Mouse (Mus musculus) hindbrain, embryonic 11.5 days (tissue): ENCODE results near the gene Cpox. TPM values are rescaled to one million over a fixed set of nuclear protein-coding genes. Genes with fewer than 3 reads are reported as not detected.
A peak's percentile ranks its signal among the peaks of the same experiment; 100 is the strongest.

ENCODE experiments used
- ATAC-seq: fragments of 200-750 bp; cut with Nextera tagmentation; 2 replicates; pipeline ENCODE4 v1.8.0; 2017; ENCODE audit warnings: mild to moderate bottlenecking, moderate TSS enrichment, moderate library complexity; ENCODE audit not compliant: low FRiP score
- DNase-seq: peaks from one replicate; pipeline ENCODE4 v3.0.0-alpha.2; 2015; ENCODE audit warnings: low spot score
- H3K27ac ChIP-seq: fragments of 300-500 bp; sonication (generic); 2 replicates; pipeline ENCODE4 v1.5.1; 2014; ENCODE audit warnings: mild to moderate bottlenecking, low read depth, low read length
- H3K27me3 ChIP-seq: fragments of 300-500 bp; sonication (generic); 2 replicates; pipeline ENCODE4 v1.6.1; 2014; ENCODE audit warnings: mild to moderate bottlenecking, low read length, moderate library complexity, mixed read lengths; ENCODE audit not compliant: control insufficient read depth, insufficient read depth
- H3K36me3 ChIP-seq: fragments of 300-500 bp; sonication (generic); 2 replicates; pipeline ENCODE4 v1.6.1; 2014; ENCODE audit warnings: mild to moderate bottlenecking, low read length, moderate library complexity, mixed read lengths; ENCODE audit not compliant: control insufficient read depth, insufficient read depth
- H3K4me1 ChIP-seq: fragments of 300-500 bp; sonication (generic); replicated peaks from 2 replicates; pipeline ENCODE4 v1.6.1; 2014; ENCODE audit warnings: low read length, mixed read lengths; ENCODE audit not compliant: control insufficient read depth, insufficient read depth
- H3K4me2 ChIP-seq: fragments of 300-500 bp; sonication (generic); replicated peaks from 2 replicates; pipeline ENCODE4 v1.6.1; 2014; ENCODE audit warnings: mild to moderate bottlenecking, low read depth, low read length
- H3K4me3 ChIP-seq: fragments of 300-500 bp; sonication (generic); 2 replicates; pipeline ENCODE4 v1.5.1; 2014; ENCODE audit warnings: low read depth, low read length
- H3K9ac ChIP-seq: fragments of 300-500 bp; sonication (generic); 2 replicates; pipeline ENCODE4 v1.6.1; 2014; ENCODE audit warnings: low read depth, low read length
- H3K9me3 ChIP-seq: fragments of 300-500 bp; sonication (generic); 2 replicates; pipeline ENCODE4 v1.6.1; 2016; ENCODE audit warnings: low read length; ENCODE audit not compliant: control insufficient read depth
- WGBS: fragments of 180-500 bp; shearing (Covaris S2); extraction: QIAGEN DNeasy Blood & Tissue Kit; methylation state at CpG from one replicate; pipeline ENCODE4 v1.1.7; 2014; 5-methylcytosine and 5-hydroxymethylcytosine counted together
- polyA plus RNA-seq: library from polyadenylated mRNA; unstranded; fragments of >200 nt; fragmentation: Nextera tagmentation; extraction: Ambion mirVana; gene quantifications from 2 replicates; pipeline ENCODE4 v1.2.1, GENCODE M21; 2014

Cpox gene
- polyA plus RNA-seq, result 21.0 and 23.4 TPM in 2 replicates

GRCm38 (mm10) chr16:58669917-58670630 is at the start of gene Cpox:
Gene Cpox, plus strand, starts transcription at chr16:58670292.
- ATAC-seq (peak; percentile 99), DNase-seq (peak; percentile 86)
- H3K27ac ChIP-seq, result peak within 1 kb of the TSS; percentile 51; the same call in 1 of the 2 replicates
- no peaks in the 10 kb centered on the region for H3K27me3 ChIP-seq
- H3K4me2 ChIP-seq, result peak within 1 kb of the TSS; percentile 88
- no peaks in the 10 kb centered on the region for H3K36me3 ChIP-seq
- peak within 1 kb of the TSS; percentile 81 for H3K9ac ChIP-seq
- H3K4me1 ChIP-seq, result no peaks in the 10 kb centered on the region
- no peaks in the 10 kb centered on the region for H3K9me3 ChIP-seq
- H3K4me3 ChIP-seq, result peak within 1 kb of the TSS; percentile 84
- 1% methylated on average over 50 of the region's 51 CpGs for WGBS

- ATAC-seq (no peak), DNase-seq (no peak)
- no peaks in the 10 kb centered on the region for H3K4me1 ChIP-seq
- no peaks in the 10 kb centered on the region for H3K36me3 ChIP-seq
- no peaks in the 10 kb centered on the region for H3K27me3 ChIP-seq
- no peak overlapping the region for H3K27ac ChIP-seq
- no peak overlapping the region for H3K4me3 ChIP-seq
- WGBS, result 92% methylated on average over 3 of the region's 3 CpGs
- no peaks in the 10 kb centered on the region for H3K9me3 ChIP-seq
- no peak overlapping the region for H3K9ac ChIP-seq
- H3K4me2 ChIP-seq, result no peak overlapping the region
Measured at GRCm38 (mm10) chr16:58622377-58622776, 47.7 kb upstream of the Cpox start.

- Histone ChIP-seq H3K27me3 (no peaks in the 10 kb centered on the region), H3K9me3 (no peaks in the 10 kb centered on the region), H3K4me3 (no peak overlapping the region), H3K36me3 (no peaks in the 10 kb centered on the region), H3K9ac (no peak overlapping the region), H3K27ac (no peak overlapping the region), H3K4me2 (no peak overlapping the region), H3K4me1 (no peaks in the 10 kb centered on the region)
- 90% methylated on average over 4 of the region's 4 CpGs for WGBS
- DNase-seq (no peak), ATAC-seq (no peak)
Measured at GRCm38 (mm10) chr16:58623114-58623513, 47.0 kb upstream of the Cpox start.

- WGBS, result 90% methylated on average over 6 of the region's 6 CpGs
- Histone ChIP-seq H3K36me3 (no peaks in the 10 kb centered on the region), H3K9me3 (no peaks in the 10 kb centered on the region), H3K27me3 (no peaks in the 10 kb centered on the region), H3K4me1 (no peaks in the 10 kb centered on the region), H3K4me3 (no peak overlapping the region), H3K4me2 (no peak overlapping the region), H3K27ac (no peak overlapping the region), H3K9ac (no peak overlapping the region)
- ATAC-seq (no peak), DNase-seq (peak; percentile 25)
Measured at GRCm38 (mm10) chr16:58623944-58624343, 46.1 kb upstream of the Cpox start.

- Histone ChIP-seq H3K36me3 (no peaks in the 10 kb centered on the region), H3K4me2 (no peak overlapping the region), H3K9me3 (no peaks in the 10 kb centered on the region), H3K4me3 (no peak overlapping the region), H3K27ac (no peak overlapping the region), H3K27me3 (no peaks in the 10 kb centered on the region), H3K9ac (no peak overlapping the region), H3K4me1 (no peaks in the 10 kb centered on the region)
- WGBS, result 87% methylated on average over 4 of the region's 4 CpGs
- DNase-seq (no peak), ATAC-seq (no peak)
Measured at GRCm38 (mm10) chr16:58627597-58628335, 42.3 kb upstream of the Cpox start.

GRCm38 (mm10) chr16:58628336-58628680 is 41.8 kb upstream of the Cpox start:
- WGBS, result 89% methylated on average over 2 of the region's 2 CpGs
- ATAC-seq (no peak), DNase-seq (no peak)
- no peak overlapping the region for H3K9ac ChIP-seq
- H3K9me3 ChIP-seq, result no peaks in the 10 kb centered on the region
- H3K27ac ChIP-seq, result no peak overlapping the region
- H3K4me2 ChIP-seq, result no peak overlapping the region
- H3K36me3 ChIP-seq, result no peaks in the 10 kb centered on the region
- H3K4me1 ChIP-seq, result no peaks in the 10 kb centered on the region
- H3K4me3 ChIP-seq, result no peak overlapping the region
- no peaks in the 10 kb centered on the region for H3K27me3 ChIP-seq

GRCm38 (mm10) chr16:58628968-58629367 is 41.1 kb upstream of the Cpox start:
- no peak overlapping the region for H3K4me3 ChIP-seq
- H3K27me3 ChIP-seq, result no peaks in the 10 kb centered on the region
- DNase-seq (no peak), ATAC-seq (no peak)
- H3K9me3 ChIP-seq, result no peaks in the 10 kb centered on the region
- no peak overlapping the region for H3K9ac ChIP-seq
- no peak overlapping the region for H3K27ac ChIP-seq
- no peaks in the 10 kb centered on the region for H3K36me3 ChIP-seq
- no peak overlapping the region for H3K4me2 ChIP-seq
- WGBS, result 95% methylated on average over 5 of the region's 5 CpGs
- no peaks in the 10 kb centered on the region for H3K4me1 ChIP-seq

- Histone ChIP-seq H3K4me1 (no peaks in the 10 kb centered on the region), H3K27ac (no peak overlapping the region), H3K4me3 (no peak overlapping the region), H3K9me3 (no peaks in the 10 kb centered on the region), H3K36me3 (no peaks in the 10 kb centered on the region), H3K27me3 (no peaks in the 10 kb centered on the region), H3K4me2 (no peak overlapping the region), H3K9ac (no peak overlapping the region)
- 74% methylated on average over 2 of the region's 2 CpGs for WGBS
- DNase-seq, result no peak
- ATAC-seq, result no peak
Measured at GRCm38 (mm10) chr16:58629736-58630135, 40.4 kb upstream of the Cpox start.

- WGBS, result 47% methylated on average over 2 of the region's 2 CpGs
- Histone ChIP-seq H3K27ac (no peak overlapping the region), H3K4me3 (no peak overlapping the region), H3K27me3 (no peaks in the 10 kb centered on the region), H3K4me1 (no peaks in the 10 kb centered on the region), H3K4me2 (no peak overlapping the region), H3K9me3 (no peaks in the 10 kb centered on the region), H3K36me3 (no peaks in the 10 kb centered on the region), H3K9ac (no peak overlapping the region)
- no peak for DNase-seq
- no peak for ATAC-seq
Measured at GRCm38 (mm10) chr16:58635866-58636265, 34.2 kb upstream of the Cpox start.
